Mouse (Mus musculus) hindbrain, postnatal 0 days (tissue): Measurements from ENCODE around the gene Susd4. TPM values are rescaled to one million over a fixed set of nuclear protein-coding genes. Genes with fewer than 3 reads are reported as not detected.
A peak's percentile ranks its signal among the peaks of the same experiment; 100 is the strongest.

Experiments used
- ATAC-seq: fragments of 200-750 bp; cut with Nextera tagmentation; 2 replicates; pipeline ENCODE4 v1.8.0; 2017; ENCODE audit warnings: mild to moderate bottlenecking, moderate TSS enrichment, moderate library complexity
- DNase-seq: peaks from one replicate; pipeline ENCODE4 v3.0.0-alpha.2; 2015; ENCODE audit warnings: low spot score
- H3K27ac ChIP-seq: fragments of 300-500 bp; sonication (generic); 2 replicates; pipeline ENCODE4 v1.5.1; 2014; ENCODE audit warnings: mild to moderate bottlenecking
- H3K27me3 ChIP-seq: fragments of 300-500 bp; sonication (generic); 2 replicates; pipeline ENCODE4 v1.6.1; 2014; ENCODE audit warnings: low read length, mixed read lengths; ENCODE audit not compliant: insufficient read depth
- H3K36me3 ChIP-seq: fragments of 300-500 bp; sonication (generic); 2 replicates; pipeline ENCODE4 v1.6.1; 2014; ENCODE audit warnings: low read length, mixed read lengths; ENCODE audit not compliant: insufficient read depth
- H3K4me1 ChIP-seq: fragments of 300-500 bp; sonication (generic); 2 replicates; pipeline ENCODE4 v1.6.1; 2014; ENCODE audit warnings: antibody characterized with exemption, low read length, mixed read lengths; ENCODE audit not compliant: insufficient read depth
- H3K4me2 ChIP-seq: fragments of 300-500 bp; sonication (generic); 2 replicates; pipeline ENCODE4 v1.6.1; 2014; ENCODE audit warnings: low read depth, mild to moderate bottlenecking, low read length, moderate library complexity, mixed read lengths
- H3K4me3 ChIP-seq: fragments of 300-500 bp; sonication (generic); 2 replicates; pipeline ENCODE4 v1.5.1; 2014; ENCODE audit warnings: low read length
- H3K9ac ChIP-seq: fragments of 300-500 bp; sonication (generic); replicated peaks from 2 replicates; pipeline ENCODE4 v1.6.1; 2014; ENCODE audit warnings: mild to moderate bottlenecking, low read length, moderate library complexity, mixed read lengths
- H3K9me3 ChIP-seq: fragments of 300-500 bp; sonication (generic); 2 replicates; pipeline ENCODE4 v1.6.1; 2016; ENCODE audit warnings: low read length, mixed read lengths
- CTCF ChIP-seq: IDR thresholded peaks from 2 replicates; pipeline ENCODE4 v1.5.1; 2016; ENCODE audit warnings: antibody characterized with exemption, control low read depth, low read depth
- WGBS: fragments of 180-500 bp; shearing (Covaris S2); extraction: QIAGEN DNeasy Blood & Tissue Kit; methylation state at CpG from one replicate; pipeline ENCODE4 v1.1.7; 2014; 5-methylcytosine and 5-hydroxymethylcytosine counted together
- polyA plus RNA-seq: library from polyadenylated mRNA; unstranded; fragments of >200 nt; fragmentation: Nextera tagmentation; extraction: Ambion mirVana; gene quantifications from 2 replicates; pipeline ENCODE4 v1.2.1, GENCODE M21; 2015
- total RNA-seq: library from RNA; depleted of rRNA; stranded (reverse); fragments of >200 nt; gene quantifications from 2 replicates; pipeline ENCODE4 v1.2.3, GENCODE M21; 2014

Gene Susd4
- total and polyA plus RNA-seq, 2 experiments from 2014 or later, result 74.4 to 77.3 TPM

DNA sequence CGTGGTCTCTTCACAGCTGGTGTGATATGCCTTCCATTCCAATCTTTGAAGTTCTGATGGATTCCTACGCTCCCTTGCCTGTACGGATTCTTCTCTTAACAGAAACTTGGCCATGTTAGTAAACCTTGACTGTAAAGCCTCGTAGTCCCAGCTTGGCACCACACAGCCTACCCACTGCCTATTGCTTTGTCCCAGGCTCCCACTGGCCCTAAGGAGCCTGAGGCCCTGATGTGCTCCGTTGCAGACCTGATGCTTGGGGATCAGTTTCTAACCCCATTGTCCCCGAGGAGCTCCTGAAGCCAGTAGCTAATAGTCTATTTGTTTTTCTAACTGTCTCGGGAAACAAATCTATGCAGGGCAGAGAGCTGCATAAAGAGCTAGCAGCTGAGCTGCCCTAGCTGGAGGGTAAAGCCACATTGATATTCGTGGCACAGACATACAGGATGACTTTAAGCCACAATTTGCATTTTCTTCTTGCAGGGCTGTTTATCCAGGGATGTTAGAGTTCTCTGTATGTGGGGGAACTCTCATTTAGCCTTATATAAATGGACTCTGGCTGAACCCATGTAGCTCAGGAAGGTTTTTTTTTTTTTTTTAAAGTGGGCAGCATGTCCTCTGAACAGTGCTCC is 155.2 kb downstream of the Susd4 start:
- peaks cover 13% of the 10 kb centered on the region; the same call in 1 of the 2 replicates for H3K4me1 ChIP-seq
- TF ChIP-seq CTCF, result no peak
- H3K36me3 ChIP-seq, result no peaks in the 10 kb centered on the region
- H3K27me3 ChIP-seq, result no peaks in the 10 kb centered on the region
- H3K4me2 ChIP-seq, result no peak overlapping the region
- H3K27ac ChIP-seq, result peak overlapping the region; percentile 64
- peak; percentile 63 for DNase-seq
- H3K9ac ChIP-seq, result 0 out of 2 replicates have a peak overlapping the region, but pooled peaks have one; percentile 5
- no peak overlapping the region for H3K4me3 ChIP-seq
- 23% methylated on average over 8 of the region's 8 CpGs for WGBS
- H3K9me3 ChIP-seq, result no peaks in the 10 kb centered on the region
- peak; percentile 92 for ATAC-seq

DNA sequence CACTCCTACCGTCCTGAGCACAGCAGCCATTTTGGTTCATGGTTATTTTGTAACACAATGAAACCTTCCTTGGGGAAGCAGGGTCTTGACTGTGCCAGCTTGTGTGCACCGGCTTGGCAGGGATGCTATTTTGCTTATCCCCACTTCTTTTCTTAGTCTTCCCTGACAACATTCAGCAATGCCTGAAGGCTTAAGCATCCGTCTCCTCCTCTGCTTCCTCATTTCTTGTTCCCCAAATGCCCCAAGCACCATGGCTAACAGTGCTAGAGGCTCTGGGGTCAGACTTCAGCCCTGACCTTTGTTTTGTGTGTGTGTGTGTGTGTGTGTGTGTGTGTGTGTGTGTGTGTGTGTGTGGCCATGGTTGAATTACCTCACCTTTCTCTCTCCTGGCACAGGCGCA is 159.2 kb downstream of the Susd4 start:
- H3K36me3 ChIP-seq, result no peaks in the 10 kb centered on the region
- ATAC-seq (no peak), DNase-seq (peak; percentile 21)
- no peaks in the 10 kb centered on the region for H3K27me3 ChIP-seq
- peaks cover 13% of the 10 kb centered on the region; the same call in 1 of the 2 replicates for H3K4me1 ChIP-seq
- H3K4me3 ChIP-seq, result no peak overlapping the region
- no peak overlapping the region for H3K4me2 ChIP-seq
- no peak for TF ChIP-seq CTCF
- H3K9me3 ChIP-seq, result no peaks in the 10 kb centered on the region
- no peak overlapping the region for H3K27ac ChIP-seq
- no peak overlapping the region for H3K9ac ChIP-seq
- 38% methylated on average over 4 of the region's 4 CpGs for WGBS

DNA sequence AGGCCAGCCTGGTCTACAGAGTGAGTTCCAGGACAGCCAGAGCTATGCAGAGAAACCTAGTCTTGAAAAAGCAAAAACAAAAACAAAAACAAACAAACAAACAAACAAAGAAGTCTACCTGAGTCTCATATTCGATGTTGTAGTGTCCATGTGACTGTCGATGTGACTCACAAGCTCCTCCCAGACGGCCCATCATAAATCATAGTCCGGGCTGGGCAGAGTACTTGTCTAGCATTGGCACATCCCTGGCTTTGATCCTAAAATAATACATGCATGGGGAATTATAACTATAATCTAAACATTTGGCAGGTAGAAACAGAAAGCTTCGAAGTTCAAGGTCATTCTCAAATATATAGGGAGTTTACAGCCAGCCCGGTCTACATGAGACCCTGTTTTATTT is 162.8 kb downstream of the Susd4 start:
- Histone ChIP-seq H3K27me3 (no peaks in the 10 kb centered on the region), H3K27ac (no peak overlapping the region), H3K36me3 (no peaks in the 10 kb centered on the region), H3K9me3 (no peaks in the 10 kb centered on the region), H3K4me1 (peaks cover 4% of the 10 kb centered on the region; the same call in 1 of the 2 replicates), H3K4me3 (no peak overlapping the region), H3K4me2 (no peak overlapping the region), H3K9ac (no peak overlapping the region)
- DNase-seq, result no peak
- no peak for TF ChIP-seq CTCF
- no peak for ATAC-seq
- WGBS, result 89% methylated on average over 6 of the region's 6 CpGs

DNA sequence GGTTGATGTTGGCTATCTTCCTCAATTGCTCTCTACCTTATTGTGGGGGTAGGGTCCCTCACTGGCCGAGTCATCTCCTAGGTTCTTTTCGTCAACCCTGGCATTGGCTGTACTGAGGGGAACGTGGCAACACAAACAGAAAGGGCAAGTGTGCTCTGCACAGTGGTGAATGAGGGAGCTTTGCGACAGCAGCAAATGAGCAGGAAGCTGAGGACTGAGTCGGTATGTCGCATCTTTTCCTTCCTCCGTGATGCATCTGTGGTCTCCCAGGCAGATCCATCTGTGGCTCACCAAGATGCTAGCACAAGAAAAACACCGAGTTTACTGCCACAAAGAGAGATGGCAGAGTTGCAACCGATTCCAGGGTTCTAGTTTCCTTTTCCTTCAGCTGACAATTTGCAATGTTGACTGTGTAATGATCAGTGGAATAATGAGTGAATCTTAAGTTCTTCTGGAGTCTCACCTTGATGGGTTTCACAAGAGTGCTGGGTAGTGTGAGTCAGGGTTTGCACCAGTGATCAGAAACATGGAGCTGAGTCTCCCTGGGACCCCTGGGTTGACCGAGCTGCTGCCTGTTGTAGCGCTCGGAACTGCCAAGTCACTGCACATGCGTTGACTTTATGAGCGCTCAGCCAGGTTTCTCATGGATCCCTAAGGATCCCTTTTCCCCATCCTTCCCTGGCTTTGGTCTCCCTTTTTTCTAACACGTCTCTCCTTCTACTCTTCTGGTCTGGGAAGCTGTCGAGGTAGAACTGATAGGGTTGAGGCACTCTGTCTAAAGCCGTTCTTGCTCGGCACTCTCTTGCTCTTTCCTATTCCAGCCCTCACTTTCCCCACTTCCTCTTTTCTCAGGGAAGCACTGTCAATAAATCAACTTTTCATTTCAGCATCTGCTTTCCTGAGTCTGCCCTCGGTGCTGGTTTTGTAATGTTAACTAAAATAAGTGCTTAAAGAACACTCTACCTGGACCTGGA is 164.5 kb downstream of the Susd4 start:
- ATAC-seq, result no peak
- TF ChIP-seq CTCF, result no peak
- no peaks in the 10 kb centered on the region for H3K4me1 ChIP-seq
- H3K9me3 ChIP-seq, result no peaks in the 10 kb centered on the region
- no peak for DNase-seq
- H3K36me3 ChIP-seq, result no peaks in the 10 kb centered on the region
- H3K27me3 ChIP-seq, result no peaks in the 10 kb centered on the region
- H3K4me3 ChIP-seq, result no peak overlapping the region
- 72% methylated on average over 19 of the region's 19 CpGs for WGBS
- no peak overlapping the region for H3K27ac ChIP-seq
- no peak overlapping the region for H3K4me2 ChIP-seq
- H3K9ac ChIP-seq, result no peak overlapping the region

DNA sequence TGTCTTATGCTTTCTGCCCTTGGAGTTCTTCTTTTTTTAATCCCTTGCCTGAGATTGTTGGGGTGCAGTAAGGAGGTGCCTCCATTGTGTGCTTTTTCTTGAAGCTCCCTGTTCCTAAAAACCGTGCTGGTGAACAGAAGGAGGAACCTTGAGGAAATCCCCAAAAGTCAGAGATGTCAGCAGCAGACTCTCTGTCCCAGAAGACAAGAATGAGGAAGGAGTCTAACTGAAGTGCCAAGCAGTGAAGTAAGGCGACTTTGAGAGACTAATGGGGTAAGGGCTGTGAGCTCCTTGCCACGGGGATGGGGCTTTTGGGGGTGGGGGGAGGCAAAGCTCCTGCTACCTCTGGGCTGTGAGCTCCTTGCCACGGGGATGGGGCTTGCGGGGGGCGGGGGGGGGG is 171.8 kb downstream of the Susd4 start:
- no peak for DNase-seq
- TF ChIP-seq CTCF, result no peak
- Histone ChIP-seq H3K27ac (no peak overlapping the region), H3K9me3 (no peaks in the 10 kb centered on the region), H3K36me3 (no peaks in the 10 kb centered on the region), H3K4me1 (no peaks in the 10 kb centered on the region), H3K9ac (no peak overlapping the region), H3K27me3 (no peaks in the 10 kb centered on the region), H3K4me2 (no peak overlapping the region), H3K4me3 (no peak overlapping the region)
- WGBS, result 37% methylated on average over 4 of the region's 6 CpGs
- no peak for ATAC-seq

DNA sequence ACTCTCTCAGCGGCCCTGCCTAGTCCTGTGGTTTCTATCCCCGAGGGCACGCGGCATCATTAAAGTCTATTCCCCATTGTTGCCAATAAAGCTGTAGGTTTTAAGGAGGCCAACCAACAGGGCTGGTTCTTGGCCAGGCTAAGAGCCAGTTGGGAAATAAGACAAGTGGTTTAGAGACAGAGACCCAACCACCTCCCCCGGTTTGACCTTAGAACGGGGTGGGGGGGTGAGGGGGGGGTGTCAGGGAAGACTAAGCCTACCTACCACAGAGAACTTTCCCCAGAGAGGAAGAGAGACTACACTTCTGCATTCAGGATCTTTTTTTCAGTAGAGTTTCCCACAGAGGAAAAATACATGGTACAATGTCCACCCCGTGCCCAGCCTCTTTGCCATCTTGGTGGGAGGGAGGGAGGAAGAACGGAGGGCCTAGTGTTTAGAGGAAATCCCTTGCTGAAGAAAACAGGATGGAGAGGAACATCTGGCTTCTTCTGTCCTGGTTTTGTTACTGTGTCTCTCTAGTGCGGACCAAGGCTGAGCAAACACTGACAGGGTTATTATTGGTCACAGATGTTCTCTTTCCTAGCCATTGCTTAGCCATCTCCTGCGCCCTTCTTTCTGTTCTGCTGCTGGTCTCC is 173.9 kb downstream of the Susd4 start:
- H3K4me3 ChIP-seq, result no peak overlapping the region

More for the DNA sequence above, 173.9 kb downstream of the Susd4 start:
- no peaks in the 10 kb centered on the region for H3K9me3 ChIP-seq
- no peaks in the 10 kb centered on the region for H3K27me3 ChIP-seq
- no peak overlapping the region for H3K27ac ChIP-seq
- ATAC-seq (no peak), DNase-seq (no peak)
- H3K36me3 ChIP-seq, result no peaks in the 10 kb centered on the region
- H3K9ac ChIP-seq, result no peak overlapping the region
- H3K4me1 ChIP-seq, result no peaks in the 10 kb centered on the region
- 64% methylated on average over 10 of the region's 10 CpGs for WGBS
- no peak overlapping the region for H3K4me2 ChIP-seq
- no peak for TF ChIP-seq CTCF
